Mouse (Mus musculus): ENCODE data around the gene Zbtb38. TPM values are rescaled to one million over a fixed set of nuclear protein-coding genes. Genes with fewer than 3 reads are reported as not detected.
"Not testable (repeated sequence)": the region's sequence is repeated elsewhere in the genome, so short reads cannot be mapped to it uniquely, and the experiment has no call there.

The Zbtb38 gene
- polyA plus RNA-seq, 1 experiment from 2014 or later: 36.7 TPM

DNA sequence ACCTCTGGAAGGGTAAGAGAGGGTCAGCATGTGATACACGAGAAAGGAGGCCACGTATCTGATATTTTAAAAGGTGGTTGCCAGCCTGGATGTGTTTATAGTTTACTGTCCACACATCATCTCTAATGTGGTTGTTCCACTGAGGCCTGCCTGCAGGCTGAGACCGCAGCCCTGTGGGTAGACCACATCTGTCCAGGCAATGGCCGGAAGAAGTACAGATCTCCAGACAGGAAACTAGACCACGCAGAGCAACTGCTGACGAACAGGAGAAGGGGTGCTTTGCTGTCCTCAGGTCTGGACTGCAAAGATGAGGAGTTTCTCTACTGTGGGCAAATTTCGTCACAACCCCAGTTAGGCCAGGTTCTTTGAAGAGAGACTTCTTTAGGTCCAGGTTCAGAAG lies 101.8 kb downstream of the Zbtb38 start:
- Histone ChIP-seq H3K36me3 (ENCODE audit: control insufficient read depth, insufficient read depth, low read length) (no peaks in the 10 kb centered on the region), H3K4me1 (ENCODE audit: control insufficient read depth, insufficient read depth, low read length) (no peaks in the 10 kb centered on the region), H3K27me3 (replicated peaks; ENCODE audit: control insufficient read depth, insufficient read depth, low read length) (no peaks in the 10 kb centered on the region), H3K27ac (ENCODE audit: low read depth, low read length) (no peak overlapping the region), H3K9me3 (replicated peaks; ENCODE audit: control insufficient read depth, low read length) (no peaks in the 10 kb centered on the region), H3K4me2 (ENCODE audit: low read length) (no peak overlapping the region), H3K4me3 (ENCODE audit: low read depth, low read length) (no peak overlapping the region), H3K9ac (ENCODE audit: low read length) (no peak overlapping the region)
- no peak for DNase-seq (ENCODE audit: low spot score)
- 91% methylated on average over 7 of the region's 7 CpGs for WGBS
- ATAC-seq: no peak

DNA sequence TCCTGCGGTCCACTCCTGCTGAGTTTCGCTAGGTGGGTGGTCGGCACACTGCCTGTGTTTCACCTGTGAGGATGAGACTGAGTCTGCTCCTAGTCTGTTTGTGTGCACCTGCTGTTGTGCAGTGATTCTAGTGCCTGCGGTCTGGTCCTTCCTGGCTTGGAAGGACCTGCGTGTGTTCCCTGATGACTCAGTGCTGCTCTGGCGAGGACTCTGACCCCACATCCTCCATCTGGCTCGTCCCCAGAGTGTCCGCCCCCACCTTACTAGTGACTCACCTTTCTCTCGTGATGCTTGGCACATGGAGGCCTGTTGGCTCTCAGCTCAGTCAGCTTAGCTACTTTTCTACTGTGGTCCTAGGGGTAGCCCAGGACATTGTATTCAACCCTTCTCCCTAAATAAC lies 102.7 kb downstream of the Zbtb38 start:
- 70% methylated on average over 9 of the region's 9 CpGs for WGBS
- Histone ChIP-seq H3K4me2 (ENCODE audit: low read length) (no peak overlapping the region), H3K9ac (ENCODE audit: low read length) (no peak overlapping the region), H3K4me3 (ENCODE audit: low read depth, low read length) (no peak overlapping the region), H3K36me3 (ENCODE audit: control insufficient read depth, insufficient read depth, low read length) (no peaks in the 10 kb centered on the region), H3K27ac (ENCODE audit: low read depth, low read length) (no peak overlapping the region), H3K4me1 (ENCODE audit: control insufficient read depth, insufficient read depth, low read length) (no peaks in the 10 kb centered on the region), H3K27me3 (replicated peaks; ENCODE audit: control insufficient read depth, insufficient read depth, low read length) (no peaks in the 10 kb centered on the region), H3K9me3 (replicated peaks; ENCODE audit: control insufficient read depth, low read length) (no peaks in the 10 kb centered on the region)
- DNase-seq (ENCODE audit: low spot score) (no peak), ATAC-seq (no peak)

DNA sequence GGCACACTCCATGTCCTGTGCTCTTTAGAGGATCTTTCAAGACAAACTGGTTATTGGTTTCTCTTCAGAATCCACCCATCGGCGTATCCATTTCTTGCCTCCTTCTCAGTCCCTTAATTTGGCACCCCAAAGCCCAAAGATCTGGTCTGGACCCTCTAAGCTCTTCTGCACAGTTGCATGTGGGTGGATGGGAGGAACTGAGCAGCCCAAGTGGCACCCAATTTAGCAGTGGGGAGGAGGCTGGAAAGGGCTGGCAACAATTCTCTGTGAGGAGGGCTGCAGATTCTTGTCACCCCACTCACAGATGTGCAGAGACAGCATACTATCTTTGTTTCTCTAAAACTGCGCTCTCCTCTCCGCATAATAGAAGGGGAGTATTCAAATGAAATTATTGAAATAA lies 103.3 kb downstream of the Zbtb38 start:
- H3K4me3 ChIP-seq (ENCODE audit: low read depth, low read length): no peak overlapping the region
- H3K27me3 ChIP-seq (replicated peaks; ENCODE audit: control insufficient read depth, insufficient read depth, low read length): no peaks in the 10 kb centered on the region
- no peaks in the 10 kb centered on the region for H3K9me3 ChIP-seq (replicated peaks; ENCODE audit: control insufficient read depth, low read length)
- H3K36me3 ChIP-seq (ENCODE audit: control insufficient read depth, insufficient read depth, low read length): no peaks in the 10 kb centered on the region
- H3K4me2 ChIP-seq (ENCODE audit: low read length): no peak overlapping the region
- H3K9ac ChIP-seq (ENCODE audit: low read length): no peak overlapping the region
- no peak for ATAC-seq
- WGBS: 96% methylated on average over 4 of the region's 4 CpGs
- no peak for DNase-seq (ENCODE audit: low spot score)
- no peak overlapping the region for H3K27ac ChIP-seq (ENCODE audit: low read depth, low read length)
- H3K4me1 ChIP-seq (ENCODE audit: control insufficient read depth, insufficient read depth, low read length): no peaks in the 10 kb centered on the region

DNA sequence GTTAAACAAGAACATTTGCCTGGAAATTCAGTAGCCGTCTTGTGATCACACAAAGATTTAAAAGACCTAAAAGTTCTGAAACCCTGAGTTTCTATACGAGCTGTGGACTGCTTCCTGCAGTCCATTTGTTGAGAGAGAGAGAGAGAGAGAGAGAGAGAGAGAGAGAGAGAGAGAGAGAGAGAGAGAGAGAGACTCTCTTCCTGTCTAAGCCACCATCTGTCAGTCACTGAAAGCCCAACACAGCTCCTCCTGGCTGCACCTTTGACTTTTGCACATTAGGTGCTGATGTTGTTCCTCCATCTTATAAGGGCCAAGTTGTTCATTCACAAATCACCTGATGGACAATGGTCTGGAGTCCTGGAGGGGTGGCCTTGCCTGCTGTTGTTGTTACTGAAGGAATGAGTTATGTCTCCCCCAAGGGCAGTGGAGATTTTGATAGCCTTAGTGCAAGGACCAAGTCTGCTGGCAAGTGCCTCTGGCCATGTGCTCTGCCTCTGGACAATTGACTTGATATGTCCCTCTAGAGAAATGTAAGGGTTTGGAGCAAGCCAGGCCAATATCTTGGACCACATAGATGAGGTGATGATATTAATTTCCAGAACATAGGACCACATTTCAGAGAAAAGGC lies 105.8 kb downstream of the Zbtb38 start:
- WGBS: 75% methylated on average over 2 of the region's 2 CpGs
- no peaks in the 10 kb centered on the region for H3K9me3 ChIP-seq (replicated peaks; ENCODE audit: control insufficient read depth, low read length)
- no peak overlapping the region for H3K4me2 ChIP-seq (ENCODE audit: low read length)
- no peak overlapping the region for H3K4me3 ChIP-seq (ENCODE audit: low read depth, low read length)
- H3K4me1 ChIP-seq (ENCODE audit: control insufficient read depth, insufficient read depth, low read length): no peaks in the 10 kb centered on the region
- H3K9ac ChIP-seq (ENCODE audit: low read length): no peak overlapping the region
- DNase-seq (ENCODE audit: low spot score): no peak
- no peak for ATAC-seq
- no peak overlapping the region for H3K27ac ChIP-seq (ENCODE audit: low read depth, low read length)
- H3K27me3 ChIP-seq (replicated peaks; ENCODE audit: control insufficient read depth, insufficient read depth, low read length): no peaks in the 10 kb centered on the region
- H3K36me3 ChIP-seq (ENCODE audit: control insufficient read depth, insufficient read depth, low read length): no peaks in the 10 kb centered on the region

DNA sequence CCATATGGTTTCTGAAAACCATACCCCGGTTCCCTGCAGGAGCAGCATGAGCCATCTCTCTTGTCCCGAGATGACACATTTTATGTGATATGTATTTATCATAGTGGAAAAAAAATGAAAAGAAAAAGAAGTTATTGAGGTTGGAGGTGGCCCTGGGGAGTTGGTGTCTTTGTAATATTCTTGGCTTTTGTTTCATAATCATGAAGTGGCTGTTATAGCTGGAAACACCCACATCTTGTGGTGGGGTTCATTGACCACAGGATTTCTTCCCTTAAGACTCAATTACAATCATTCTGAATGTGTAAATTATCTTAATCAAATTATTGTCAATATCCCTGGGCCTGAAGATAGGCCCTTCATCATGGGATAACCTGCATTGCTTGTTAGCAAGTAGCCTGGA lies 107.8 kb downstream of the Zbtb38 start:
- Histone ChIP-seq H3K4me3 (ENCODE audit: low read depth, low read length) (no peak overlapping the region), H3K27me3 (replicated peaks; ENCODE audit: control insufficient read depth, insufficient read depth, low read length) (no peaks in the 10 kb centered on the region), H3K4me1 (ENCODE audit: control insufficient read depth, insufficient read depth, low read length) (no peaks in the 10 kb centered on the region), H3K36me3 (ENCODE audit: control insufficient read depth, insufficient read depth, low read length) (no peaks in the 10 kb centered on the region), H3K27ac (ENCODE audit: low read depth, low read length) (no peak overlapping the region), H3K9ac (ENCODE audit: low read length) (no peak overlapping the region), H3K9me3 (replicated peaks; ENCODE audit: control insufficient read depth, low read length) (no peaks in the 10 kb centered on the region), H3K4me2 (ENCODE audit: low read length) (no peak overlapping the region)
- WGBS: 89% methylated on average over 2 of the region's 2 CpGs
- no peak for ATAC-seq
- DNase-seq (ENCODE audit: low spot score): no peak

DNA sequence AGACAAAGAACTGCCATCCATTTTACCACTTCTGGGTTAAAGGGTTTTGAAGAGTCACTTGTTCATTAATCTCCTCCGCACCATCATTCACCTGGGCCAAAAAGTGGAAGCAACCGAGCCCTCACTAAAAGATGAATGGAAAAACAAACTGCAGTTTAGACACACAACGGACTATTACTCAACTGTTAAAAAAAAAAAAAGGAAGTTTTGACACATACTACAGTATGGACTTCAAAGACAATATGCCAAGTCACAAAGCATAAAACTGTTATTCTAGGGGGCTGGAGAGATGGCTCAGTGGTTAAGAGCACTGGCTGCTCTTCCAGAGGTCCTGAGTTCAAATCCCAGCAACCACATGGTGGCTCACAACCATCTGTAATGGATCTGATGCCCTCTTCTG lies 108.6 kb downstream of the Zbtb38 start:
- not testable (repeated sequence) for H3K4me1 ChIP-seq (ENCODE audit: control insufficient read depth, insufficient read depth, low read length); H3K27me3 ChIP-seq (replicated peaks; ENCODE audit: control insufficient read depth, insufficient read depth, low read length); DNase-seq (ENCODE audit: low spot score); ATAC-seq; H3K9me3 ChIP-seq (replicated peaks; ENCODE audit: control insufficient read depth, low read length); H3K4me3 ChIP-seq (ENCODE audit: low read depth, low read length); H3K4me2 ChIP-seq (ENCODE audit: low read length); H3K27ac ChIP-seq (ENCODE audit: low read depth, low read length); H3K36me3 ChIP-seq (ENCODE audit: control insufficient read depth, insufficient read depth, low read length); H3K9ac ChIP-seq (ENCODE audit: low read length)
- WGBS: 96% methylated on average over 3 of the region's 3 CpGs

DNA sequence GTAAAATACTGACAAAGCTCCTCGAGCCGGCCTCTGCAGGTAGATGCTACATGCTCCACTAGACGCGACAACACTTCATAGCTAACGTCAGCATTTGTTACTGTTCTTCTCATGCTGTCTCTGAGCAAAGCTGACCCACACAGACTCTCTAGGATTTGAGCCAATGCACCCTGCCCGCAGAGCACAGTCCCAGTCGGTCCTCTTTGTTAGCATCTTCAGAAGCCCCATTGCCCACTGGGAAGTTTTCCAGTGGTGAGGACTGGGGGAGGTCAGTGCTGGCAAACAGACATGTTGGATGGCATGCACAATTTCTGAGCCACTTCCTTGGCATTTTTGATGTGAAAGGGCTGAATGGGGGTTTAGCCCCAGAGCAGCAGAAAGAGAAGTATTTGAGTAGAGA lies 113.2 kb downstream of the Zbtb38 start:
- H3K27me3 ChIP-seq (replicated peaks; ENCODE audit: control insufficient read depth, insufficient read depth, low read length): no peaks in the 10 kb centered on the region
- H3K27ac ChIP-seq (ENCODE audit: low read depth, low read length): no peak overlapping the region
- H3K4me3 ChIP-seq (ENCODE audit: low read depth, low read length): no peak overlapping the region
- ATAC-seq: no peak
- H3K36me3 ChIP-seq (ENCODE audit: control insufficient read depth, insufficient read depth, low read length): no peaks in the 10 kb centered on the region
- H3K9ac ChIP-seq (ENCODE audit: low read length): no peak overlapping the region
- H3K4me1 ChIP-seq (ENCODE audit: control insufficient read depth, insufficient read depth, low read length): no peaks in the 10 kb centered on the region
- DNase-seq (ENCODE audit: low spot score): no peak
- H3K9me3 ChIP-seq (replicated peaks; ENCODE audit: control insufficient read depth, low read length): no peaks in the 10 kb centered on the region
- no peak overlapping the region for H3K4me2 ChIP-seq (ENCODE audit: low read length)
- 78% methylated on average over 7 of the region's 7 CpGs for WGBS

DNA sequence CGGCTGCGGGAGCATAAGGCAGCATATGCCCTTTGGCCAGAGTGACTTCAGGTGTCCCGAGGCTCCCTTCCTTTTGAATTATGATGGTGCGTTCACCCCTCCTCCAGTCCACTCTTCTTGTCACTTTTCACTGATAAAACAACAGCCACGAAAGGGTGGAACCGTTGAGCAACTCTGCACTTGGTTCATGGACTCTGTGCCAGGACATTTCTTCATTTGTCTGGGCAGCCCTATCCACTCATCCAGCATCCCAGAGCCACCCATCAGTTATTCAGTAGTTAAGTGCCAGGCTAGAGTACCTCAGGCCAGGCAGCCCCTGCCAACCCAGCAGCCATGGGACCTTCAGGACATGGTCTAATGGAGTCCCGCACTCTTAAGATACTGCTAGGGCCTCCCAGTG lies 114.1 kb downstream of the Zbtb38 start:
- no peak overlapping the region for H3K4me3 ChIP-seq (ENCODE audit: low read depth, low read length)
- no peaks in the 10 kb centered on the region for H3K36me3 ChIP-seq (ENCODE audit: control insufficient read depth, insufficient read depth, low read length)
- no peaks in the 10 kb centered on the region for H3K4me1 ChIP-seq (ENCODE audit: control insufficient read depth, insufficient read depth, low read length)
- H3K9ac ChIP-seq (ENCODE audit: low read length): no peak overlapping the region
- H3K27ac ChIP-seq (ENCODE audit: low read depth, low read length): no peak overlapping the region
- no peaks in the 10 kb centered on the region for H3K9me3 ChIP-seq (replicated peaks; ENCODE audit: control insufficient read depth, low read length)
- DNase-seq (ENCODE audit: low spot score) (no peak), ATAC-seq (no peak)
- WGBS: 90% methylated on average over 7 of the region's 7 CpGs
- no peaks in the 10 kb centered on the region for H3K27me3 ChIP-seq (replicated peaks; ENCODE audit: control insufficient read depth, insufficient read depth, low read length)
- no peak overlapping the region for H3K4me2 ChIP-seq (ENCODE audit: low read length)

DNA sequence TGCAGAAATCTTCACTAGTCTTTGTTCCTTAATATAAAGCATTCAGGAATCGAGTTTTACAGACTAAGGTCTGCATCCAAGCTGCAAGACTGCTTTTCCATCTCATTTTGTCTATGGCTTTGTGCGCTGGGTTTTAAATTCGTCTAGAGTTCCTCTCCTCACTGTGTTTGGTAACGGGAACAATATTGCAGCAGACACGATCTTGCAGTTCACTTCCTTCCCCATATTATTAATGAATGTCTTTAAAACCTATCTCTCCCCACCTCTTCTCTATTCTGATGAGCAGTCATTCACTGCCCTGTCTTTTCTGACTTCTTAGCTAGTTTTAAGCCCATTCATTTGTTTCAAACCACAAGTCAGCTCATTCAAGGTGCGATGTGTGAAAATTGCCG lies 115.5 kb downstream of the Zbtb38 start:
- ATAC-seq (no peak), DNase-seq (ENCODE audit: low spot score) (no peak)
- Histone ChIP-seq H3K9me3 (replicated peaks; ENCODE audit: control insufficient read depth, low read length) (no peaks in the 10 kb centered on the region), H3K4me1 (ENCODE audit: control insufficient read depth, insufficient read depth, low read length) (no peaks in the 10 kb centered on the region), H3K27me3 (replicated peaks; ENCODE audit: control insufficient read depth, insufficient read depth, low read length) (no peaks in the 10 kb centered on the region), H3K4me3 (ENCODE audit: low read depth, low read length) (no peak overlapping the region), H3K27ac (ENCODE audit: low read depth, low read length) (no peak overlapping the region), H3K36me3 (ENCODE audit: control insufficient read depth, insufficient read depth, low read length) (no peaks in the 10 kb centered on the region), H3K4me2 (ENCODE audit: low read length) (no peak overlapping the region), H3K9ac (ENCODE audit: low read length) (no peak overlapping the region)
- 62% methylated on average over 7 of the region's 7 CpGs for WGBS

Measured in forebrain, embryonic 14.5 days (tissue).